Mouse (Mus musculus): ENCODE measurements at regions not wholly inside any gene's neighbourhood (a gene's known extent, or its start where the extent isn't known, plus 50 kb on each side); places are given as distances from the start of the nearest gene placed in this dataset.

DNA sequence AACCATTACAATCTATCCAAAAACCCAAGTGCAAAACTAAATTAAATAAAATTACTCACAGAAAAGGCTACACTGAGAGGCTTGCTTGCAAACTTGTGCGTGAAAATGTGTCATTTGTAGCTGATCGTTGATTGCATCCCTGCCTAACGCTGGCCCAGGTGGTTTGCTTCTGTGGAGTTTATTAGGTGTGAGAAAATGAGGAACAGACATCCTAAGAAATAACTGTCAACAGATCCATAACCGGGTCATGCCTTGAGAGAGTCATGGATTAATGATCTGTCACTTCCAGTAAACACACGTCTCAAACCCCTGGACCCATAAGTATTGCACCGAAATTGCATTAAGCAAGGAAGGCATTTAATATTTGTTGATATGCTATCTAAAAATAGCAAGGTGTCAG lies 73.4 kb upstream of the Tmem18 start:
- no peak for DNase-seq

DNA sequence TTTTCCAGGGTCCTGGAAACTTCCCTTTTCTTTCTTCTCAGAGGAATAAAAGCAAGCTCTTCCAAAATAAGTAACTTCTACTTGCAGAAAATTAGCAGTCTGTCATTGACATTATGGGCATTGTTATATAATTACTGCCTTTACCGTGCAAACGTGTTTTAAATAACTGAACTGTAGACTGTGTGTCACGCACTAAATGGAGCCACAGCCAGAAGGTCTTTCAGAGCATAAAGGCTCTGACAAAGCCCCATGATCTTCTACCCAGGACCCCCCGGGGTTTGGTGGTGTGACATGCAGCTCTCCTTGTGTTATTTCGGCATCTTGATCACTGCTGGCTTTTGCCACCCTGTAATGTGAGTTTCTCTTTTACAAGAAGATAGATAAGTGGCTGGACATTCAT lies 100.9 kb upstream of the Tmem18 start:
- DNase-seq = peak; percentile 11 to 14

- no peak for DNase-seq
These were observed 100.3 kb upstream of the Sntg2 start for GRCm38 (mm10) chr12:30473473-30473815.

- no peak for DNase-seq
These were observed 99.7 kb upstream of the Sntg2 start for GRCm38 (mm10) chr12:30472743-30473472.

GRCm38 (mm10) chr12:30467186-30467585 lies 94.0 kb upstream of the Sntg2 start:
- no peak for DNase-seq

- DNase-seq = peak in 1 of 2 experiments; percentile 15
These were observed 77.4 kb upstream of the Sntg2 start for GRCm38 (mm10) chr12:30450614-30451013.

DNA sequence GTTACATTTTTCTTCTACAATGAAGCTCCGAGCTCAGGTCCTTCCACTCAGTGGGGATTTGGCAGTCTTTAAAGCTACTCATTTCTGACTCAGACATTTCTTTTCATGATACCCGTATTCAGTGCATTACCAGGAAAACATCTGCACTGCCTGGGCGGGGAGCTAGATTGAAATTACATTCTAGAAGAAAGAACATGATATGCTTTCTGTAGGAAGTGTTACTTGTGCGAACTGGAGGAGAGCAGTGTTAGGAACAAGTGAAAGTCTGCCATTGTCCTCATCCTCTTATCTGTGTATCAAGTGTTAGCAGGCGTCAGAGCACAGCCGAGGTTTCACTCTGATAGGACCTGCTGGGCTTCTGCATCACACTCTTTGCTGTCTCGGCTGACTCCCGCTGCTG lies 61.7 kb upstream of the Sntg2 start:
- DNase-seq = no peak

DNA sequence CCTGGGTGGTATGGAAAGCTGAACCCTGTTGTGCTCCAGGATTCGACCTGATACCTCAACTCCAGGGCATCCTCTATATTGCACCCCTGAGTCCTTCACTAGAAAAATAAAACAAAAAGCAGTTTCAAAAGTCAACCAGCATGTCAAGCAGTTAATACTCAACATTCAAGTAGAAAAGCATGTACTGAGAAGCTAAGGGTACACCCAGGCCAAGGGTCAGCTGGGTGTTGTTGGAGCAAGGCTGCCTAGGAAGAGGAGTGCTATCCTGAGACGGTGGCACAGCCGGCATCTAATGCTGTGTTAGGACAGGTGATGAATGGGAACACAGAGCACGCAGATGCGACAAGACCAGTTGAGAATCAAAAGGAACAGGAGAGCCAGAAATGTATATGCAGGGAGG lies 59.7 kb upstream of the Sntg2 start:
- no peak for DNase-seq

- DNase-seq = no peak
These were observed 57.5 kb upstream of the Sntg2 start for GRCm38 (mm10) chr12:30430641-30431040.

- no peak for DNase-seq
These were observed 52.1 kb upstream of the Sntg2 start for GRCm38 (mm10) chr12:30425301-30425700.
